Mouse (Mus musculus): Measurements from ENCODE around the gene Slc45a2.

Gene Slc45a2

DNA sequence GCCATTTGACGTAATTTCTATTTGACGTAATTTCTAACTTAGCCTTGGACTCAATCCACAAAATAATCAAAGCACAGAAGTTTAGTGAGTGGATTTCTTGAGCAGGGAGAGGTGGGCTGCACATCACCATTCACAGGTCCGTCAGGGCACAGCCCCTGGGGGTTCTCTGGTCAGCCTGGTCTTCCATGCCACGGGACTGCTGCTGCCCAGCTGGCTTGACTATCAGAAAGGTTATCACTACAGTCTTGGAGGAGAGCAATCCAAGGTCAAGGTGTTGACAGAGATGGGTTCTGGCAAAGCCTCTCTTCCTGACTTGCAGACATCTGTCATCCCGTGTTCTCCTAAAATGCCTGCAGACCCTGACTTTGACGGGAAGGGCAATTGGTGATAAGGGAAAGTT, 4.1 kb downstream of the Slc45a2 start:
- DNase-seq (ENCODE audit: low spot score) = no peak

GRCm38 (mm10) chr15:11008756-11009155, 8.2 kb downstream of the Slc45a2 start:
- DNase-seq (ENCODE audit: low spot score) = no peak

DNA sequence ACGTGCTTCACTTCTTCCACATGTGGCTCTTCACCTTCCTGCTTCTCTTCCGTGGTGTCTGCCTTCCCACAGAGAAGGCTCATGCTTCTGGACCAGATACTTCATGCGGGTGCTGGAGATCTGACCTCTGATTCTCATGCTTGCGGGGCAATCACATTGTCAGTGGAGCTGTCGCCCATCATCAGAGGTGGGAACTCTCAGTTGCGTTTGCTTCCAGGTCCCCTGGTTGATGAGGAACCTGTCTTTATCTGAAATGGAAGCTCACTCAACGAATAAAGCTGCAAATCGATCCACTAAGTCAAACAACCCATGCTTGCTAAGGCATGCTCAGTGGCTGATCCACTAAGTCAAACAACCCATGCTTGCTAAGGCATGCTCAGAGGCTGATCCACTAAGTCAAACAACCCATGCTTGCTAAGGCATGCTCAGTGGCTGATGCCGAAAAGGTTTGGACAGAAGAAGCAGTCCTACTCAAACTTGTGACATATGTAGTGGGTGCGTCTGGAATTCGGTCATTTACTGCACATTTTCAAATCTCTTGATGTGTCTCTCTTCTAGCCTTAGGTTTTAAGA, 10.5 kb downstream of the Slc45a2 start:
- no peak for DNase-seq (ENCODE audit: low spot score)

- DNase-seq (ENCODE audit: low spot score) = no peak
These were observed 14.4 kb downstream of the Slc45a2 start for GRCm38 (mm10) chr15:11014931-11015330.

- DNase-seq (ENCODE audit: low spot score) = no peak
These were observed 26.5 kb downstream of the Slc45a2 start for GRCm38 (mm10) chr15:11026801-11027561.

DNA sequence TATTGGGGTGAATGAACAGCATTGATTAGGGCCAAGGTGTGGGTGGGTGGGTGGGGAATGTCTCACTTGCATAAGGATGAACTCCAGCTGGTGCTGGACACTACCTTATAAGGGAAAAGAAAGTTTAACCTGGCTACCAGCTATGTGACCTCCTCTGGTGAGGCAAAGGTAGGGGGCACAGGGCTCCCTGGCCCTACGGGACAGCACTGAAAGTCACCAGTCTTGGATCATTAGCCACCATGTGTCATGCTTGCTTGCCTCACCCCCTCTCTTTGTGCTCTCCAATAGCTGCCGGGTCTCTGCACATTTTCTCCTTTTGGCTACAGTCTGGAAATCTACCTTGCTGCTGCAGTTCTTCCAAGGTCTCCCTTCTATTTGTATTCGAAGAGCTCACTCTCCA, 29.7 kb downstream of the Slc45a2 start:
- DNase-seq (ENCODE audit: low spot score) = no peak

- no peak for DNase-seq (ENCODE audit: low spot score)
These were observed 35.5 kb downstream of the Slc45a2 start for GRCm38 (mm10) chr15:11035947-11036474.

DNA sequence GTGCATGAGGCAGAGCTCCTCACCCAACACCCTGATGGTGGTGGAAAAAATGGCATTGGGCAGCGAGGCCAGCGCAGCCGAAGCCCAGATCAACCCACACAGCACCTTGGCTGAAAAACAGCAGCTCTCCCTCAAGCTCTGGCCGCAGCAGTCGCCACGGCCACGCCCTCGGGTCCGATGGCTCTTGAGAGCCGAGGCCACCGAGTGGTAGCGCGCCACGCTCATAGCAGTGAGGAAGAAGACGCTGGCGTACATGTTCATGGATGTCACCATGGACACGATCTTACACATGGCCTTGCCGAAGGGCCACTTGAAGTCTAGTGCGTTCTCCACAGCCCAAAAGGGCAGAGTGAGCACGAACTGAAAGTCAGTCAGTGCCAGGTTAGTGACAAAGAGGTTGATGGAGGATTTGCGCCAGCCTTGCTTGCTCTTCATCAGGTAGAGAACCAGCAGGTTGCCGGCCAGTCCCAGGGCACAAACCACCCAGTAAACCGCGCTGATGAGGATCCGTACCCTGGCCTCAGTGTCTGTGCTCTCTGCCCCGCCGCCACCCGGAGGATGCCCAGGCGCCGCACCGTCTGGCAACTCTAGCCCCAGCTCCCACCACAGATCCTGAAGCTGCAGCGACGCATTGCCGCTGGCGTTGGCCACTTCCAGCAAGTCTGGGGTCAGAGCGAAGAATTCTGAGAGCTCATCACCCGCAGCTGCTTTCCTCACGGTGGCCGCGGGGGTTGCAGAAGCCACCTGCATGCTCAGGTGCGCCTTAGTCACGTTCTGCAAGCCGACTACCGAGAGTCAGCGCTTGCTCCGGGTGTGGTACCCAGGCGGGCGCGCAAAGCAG, 36.2 kb downstream of the Slc45a2 start:
- DNase-seq (ENCODE audit: low spot score) = no peak

- DNase-seq (ENCODE audit: low spot score) = no peak
These were observed 36.8 kb downstream of the Slc45a2 start for GRCm38 (mm10) chr15:11037376-11037695.

DNA sequence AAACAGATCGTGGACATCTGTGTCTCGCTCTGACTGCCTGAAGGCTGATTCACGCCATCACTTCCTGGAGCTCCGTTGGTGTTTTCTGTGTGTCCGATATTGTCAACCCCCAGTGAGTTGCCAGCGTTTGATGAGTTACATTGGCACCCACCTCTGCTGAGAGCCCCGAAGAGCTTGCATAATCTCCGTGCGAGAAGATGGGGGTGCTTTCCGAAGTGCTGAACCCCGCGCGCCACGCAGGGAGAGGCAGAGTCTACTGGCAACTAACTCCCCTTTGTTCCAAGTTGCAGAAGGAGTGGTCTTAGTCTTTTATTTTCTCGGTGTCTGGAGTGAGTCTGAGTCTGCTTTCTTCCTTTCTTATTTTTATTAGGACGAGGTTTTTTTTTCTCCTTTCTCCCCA, 37.2 kb downstream of the Slc45a2 start, which contains the start of gene Rxfp3:
Gene Rxfp3, minus strand, starts transcription at position 281 of the 400 bp plus-strand sequence.
- DNase-seq (ENCODE audit: low spot score) = no peak

DNA sequence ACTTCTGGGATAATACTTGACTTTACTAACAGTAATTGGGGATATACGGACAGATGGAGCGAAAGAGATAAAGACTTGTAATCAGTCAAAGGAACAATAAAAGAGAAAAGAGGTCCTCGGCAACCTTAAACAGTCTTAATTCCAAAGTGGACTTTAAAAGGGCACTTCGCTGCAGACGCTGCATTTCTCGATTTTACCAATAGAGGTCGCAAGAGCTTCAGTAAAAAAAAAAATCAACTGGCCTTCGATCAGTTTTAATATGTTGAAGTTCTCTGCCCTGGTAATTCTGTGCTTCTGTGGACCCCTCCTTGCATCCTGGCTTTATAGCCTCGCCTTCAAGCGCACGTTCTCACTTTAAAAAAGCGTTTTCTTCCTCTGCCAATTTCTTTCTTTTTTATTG, 38.0 kb downstream of the Slc45a2 start:
- DNase-seq (ENCODE audit: low spot score) = peak; percentile 46

DNA sequence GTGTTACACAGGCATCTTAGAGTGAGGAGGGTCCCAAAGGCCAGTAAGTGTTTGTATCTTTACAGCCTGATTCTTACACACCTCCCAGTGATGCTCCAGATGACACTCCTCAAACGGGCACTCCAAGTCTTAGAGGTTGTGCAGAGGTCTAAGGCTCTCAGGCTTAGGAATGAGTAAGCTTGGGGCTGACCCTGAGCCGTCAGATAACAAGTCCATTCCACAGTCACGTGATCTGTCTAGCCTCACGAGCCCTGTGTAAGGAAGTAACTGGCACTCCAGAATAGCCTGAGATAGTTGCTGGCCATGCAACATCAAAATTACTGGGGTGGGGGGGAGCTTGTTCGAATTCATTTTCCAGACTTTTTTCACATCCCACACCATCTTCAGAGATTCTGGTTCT, 39.5 kb downstream of the Slc45a2 start:
- DNase-seq (ENCODE audit: low spot score) = no peak

DNA sequence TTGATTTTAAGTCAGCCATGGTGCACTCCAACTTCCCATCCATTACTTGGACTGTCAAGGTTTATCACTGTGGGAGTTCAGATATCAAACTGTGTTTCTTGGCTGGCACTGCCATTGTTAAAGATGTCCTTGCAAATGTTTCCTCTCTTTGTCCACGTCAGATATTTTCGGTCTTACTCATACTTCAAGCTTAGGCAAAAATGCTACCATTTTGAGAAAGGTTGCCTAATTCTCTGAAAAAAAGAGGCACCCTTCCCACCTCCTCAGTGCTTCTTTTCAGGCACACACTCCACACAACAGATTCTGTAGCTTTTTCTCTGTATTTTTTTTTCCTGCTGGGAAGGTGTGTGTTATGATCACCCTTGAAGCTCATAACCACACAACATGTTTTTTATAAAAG, 40.7 kb downstream of the Slc45a2 start:
- no peak for DNase-seq (ENCODE audit: low spot score)

DNA sequence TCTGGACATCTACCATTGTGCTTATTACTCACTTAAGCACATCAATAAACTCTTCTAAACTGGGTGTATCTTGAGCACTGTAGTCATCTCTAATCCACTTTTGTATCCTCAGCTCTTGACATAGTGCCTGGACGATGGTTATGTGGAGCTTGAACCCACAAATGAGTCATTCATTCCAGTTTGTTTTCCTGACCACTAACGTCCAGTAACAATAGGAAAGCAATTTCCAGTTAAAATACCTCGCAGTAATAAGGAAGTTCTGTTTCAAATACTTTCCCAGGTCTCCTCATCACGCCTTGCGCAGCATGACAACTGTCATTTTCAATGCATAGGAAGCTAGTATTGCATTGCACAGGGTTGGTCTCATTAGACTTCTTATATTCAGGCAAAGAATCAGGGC, 42.3 kb downstream of the Slc45a2 start:
- no peak for DNase-seq (ENCODE audit: low spot score)

- DNase-seq (ENCODE audit: low spot score) = no peak
These were observed 53.3 kb downstream of the Slc45a2 start for GRCm38 (mm10) chr15:11053678-11054439.

DNA sequence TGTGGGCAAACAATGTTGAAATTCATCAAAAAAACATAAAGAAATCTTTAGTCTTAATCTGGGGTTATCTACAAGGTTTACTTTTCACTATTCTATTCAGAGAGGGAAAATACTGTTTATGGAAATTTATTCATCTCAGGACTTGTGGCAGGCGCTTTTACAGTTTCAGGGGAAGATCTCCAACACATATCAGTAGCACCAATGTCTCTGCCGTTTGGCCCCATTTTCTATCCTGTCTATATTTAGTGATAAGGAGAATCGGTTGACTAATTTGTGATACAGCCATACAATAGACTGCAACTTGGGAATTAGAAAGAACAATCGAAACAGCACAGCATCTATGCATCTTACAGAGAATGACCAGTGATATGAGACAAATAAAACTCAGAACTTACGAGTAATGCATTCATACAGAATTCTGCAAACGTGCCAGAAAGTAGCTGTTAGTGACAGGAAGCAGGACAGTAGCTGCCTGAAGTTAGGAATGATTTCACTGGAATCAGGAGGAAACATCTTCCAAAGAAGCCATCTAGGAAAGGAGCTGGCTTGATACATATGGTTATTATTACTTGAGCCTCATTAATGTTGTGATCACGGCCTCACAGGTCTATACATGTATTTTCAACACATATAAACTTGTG, 54.0 kb downstream of the Slc45a2 start:
- DNase-seq (ENCODE audit: low spot score) = no peak

DNA sequence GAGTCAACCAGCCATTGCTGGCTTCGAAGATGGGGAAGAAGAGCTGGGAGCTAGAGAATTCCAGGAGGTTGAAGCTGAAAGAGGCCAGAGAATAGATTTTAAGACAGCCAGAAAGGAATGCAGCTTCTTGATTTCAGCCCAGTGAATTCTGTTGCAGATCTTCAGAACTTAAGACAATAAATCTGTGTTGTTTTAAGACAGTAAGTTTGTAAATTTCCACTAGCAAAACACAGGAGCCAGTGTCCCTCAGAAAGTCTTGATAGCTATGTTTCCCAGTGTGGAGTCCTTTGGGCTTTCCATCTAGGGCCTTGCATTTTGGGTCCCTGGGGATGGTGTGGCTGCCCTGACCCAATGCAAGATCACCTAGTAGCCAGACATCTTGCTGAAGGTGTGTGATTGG, 62.4 kb downstream of the Slc45a2 start:
- DNase-seq (ENCODE audit: low spot score) = no peak

- no peak for DNase-seq (ENCODE audit: low spot score)
These were observed 63.6 kb downstream of the Slc45a2 start for GRCm38 (mm10) chr15:11064160-11064557.

DNA sequence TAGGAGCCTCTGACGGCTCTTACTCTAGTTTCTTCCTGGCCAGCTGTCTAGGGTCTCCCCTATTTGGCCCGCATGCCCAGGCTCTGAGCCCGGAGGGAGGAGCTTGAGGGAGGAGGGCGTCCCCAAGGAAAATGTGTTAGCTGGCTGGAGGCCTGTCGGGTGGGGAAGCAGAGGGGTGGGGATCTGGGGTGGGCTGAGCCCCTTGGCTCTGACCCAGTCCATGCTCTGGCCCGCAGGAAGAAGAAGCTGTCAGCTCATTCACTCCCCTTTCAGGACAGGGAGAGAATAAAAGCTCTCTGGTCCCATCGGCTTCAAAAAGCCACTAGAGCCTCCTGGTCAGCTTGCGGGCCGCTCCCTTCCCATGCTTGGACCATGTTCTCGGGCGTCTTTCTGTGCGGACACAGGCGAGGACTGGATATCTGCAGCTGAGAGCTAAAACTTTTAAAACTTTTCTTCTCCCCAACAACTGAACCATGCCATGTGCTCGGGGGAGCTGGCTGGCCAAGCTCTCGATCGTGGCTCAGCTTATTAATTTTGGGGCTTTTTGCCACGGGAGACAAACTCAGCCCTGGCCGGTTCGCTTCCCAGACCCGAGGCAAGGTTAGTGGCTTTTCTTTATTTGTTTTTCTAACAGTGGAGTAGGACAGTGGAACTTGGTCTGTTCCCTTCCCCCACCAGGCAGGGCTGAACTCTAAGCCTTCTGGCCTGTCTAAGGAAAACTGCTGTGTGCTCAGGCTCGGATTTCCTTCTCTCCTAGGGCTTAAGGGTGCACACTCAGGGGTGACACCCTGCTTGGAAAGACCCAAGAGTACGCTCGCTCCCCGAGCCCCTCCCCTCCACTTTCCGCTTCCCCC, 64.3 kb downstream of the Slc45a2 start, which contains the start of gene Adamts12:
Gene Adamts12, plus strand, starts transcription at position 233 of the 854 bp plus-strand sequence.
- DNase-seq (ENCODE audit: low spot score) = peak; percentile 61

DNA sequence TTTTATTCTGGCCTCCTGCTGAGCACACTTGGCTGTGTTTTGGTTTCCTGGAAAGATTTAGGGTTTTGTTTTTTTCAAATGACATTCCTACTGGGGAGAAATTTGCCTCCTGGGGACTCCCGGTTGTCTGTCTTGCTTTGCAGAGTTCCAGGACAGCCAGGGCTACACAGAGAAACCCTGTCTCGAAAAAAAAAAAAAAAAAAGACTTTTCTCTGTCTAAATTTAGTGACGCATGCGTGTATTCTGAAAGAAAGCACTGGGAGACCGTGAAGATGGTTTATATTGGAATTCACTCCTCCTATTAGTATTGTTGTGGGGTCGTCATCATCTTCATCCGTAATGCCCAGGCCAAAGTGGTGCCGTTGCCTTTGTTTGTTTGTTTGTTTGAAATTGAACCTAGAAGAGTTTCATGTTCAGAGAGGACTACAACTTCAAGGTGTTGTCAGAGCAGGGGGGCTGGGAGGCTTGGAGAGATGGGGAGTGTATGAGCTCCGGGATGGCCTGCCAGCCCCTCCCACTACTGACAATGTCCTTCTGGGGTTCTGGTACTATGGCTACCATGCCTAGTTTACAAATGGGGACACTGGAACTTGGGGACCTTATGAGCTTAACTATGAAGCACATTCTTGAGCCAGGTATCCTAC, 65.1 kb downstream of the Slc45a2 start:
- DNase-seq (ENCODE audit: low spot score) = no peak
